Mouse (Mus musculus) heart, adult 2 months (tissue): ENCODE results near the gene Gfpt2.

ENCODE experiments used
- CTCF ChIP-seq: fragments of 200-600 bp; IDR thresholded peaks from 2 replicates; pipeline ENCODE4 v1.8.1; 2022; ENCODE audit warnings: antibody characterized with exemption, mild to moderate bottlenecking, moderate library complexity
- EP300 ChIP-seq: fragments of 200-500 bp; IDR thresholded peaks from 2 replicates; pipeline ENCODE4 v1.6.1; 2011; ENCODE audit warnings: low read depth, low read length, control low read depth; ENCODE audit not compliant: insufficient read depth

DNA sequence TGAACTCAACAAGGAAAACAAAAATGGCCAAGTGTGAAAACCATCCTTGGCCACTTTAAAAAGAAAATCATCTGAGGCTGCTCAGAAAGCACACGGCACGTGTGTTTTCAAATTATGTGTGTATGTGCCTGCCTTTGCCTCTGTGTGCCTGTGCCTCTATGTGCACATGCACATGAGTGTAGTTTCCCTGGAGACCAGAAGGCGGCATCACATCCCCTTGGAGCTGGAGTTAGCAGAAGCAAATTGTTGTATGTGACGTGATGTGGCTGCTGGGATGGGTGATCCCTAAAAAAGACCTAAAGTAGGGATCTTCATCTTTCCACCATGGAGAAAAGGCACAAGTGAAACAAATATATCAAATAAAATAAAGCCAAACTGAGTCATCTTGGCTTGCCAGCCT is 9.8 kb downstream of the Gfpt2 start:
- TF ChIP-seq CTCF (no peak), EP300 (no peak)
